Mouse (Mus musculus) right cerebral cortex, postnatal 25 days (tissue): ENCODE results near the gene Camk1d.
A peak's percentile ranks its signal among the peaks of the same experiment; 100 is the strongest.

Source experiments
- DNase-seq: peaks from one replicate; pipeline ENCODE4 v3.0.0; 2022

Gene Camk1d

GRCm38 (mm10) chr2:5714211-5715053, at the start of gene Camk1d:
Gene Camk1d, minus strand, starts transcription at chr2:5714515.
- DNase-seq = peak; percentile 89

GRCm38 (mm10) chr2:5762031-5762430, 47.7 kb upstream of the Camk1d start:
- no peak for DNase-seq

GRCm38 (mm10) chr2:5760479-5761008, 46.2 kb upstream of the Camk1d start:
- DNase-seq = no peak

- no peak for DNase-seq
These were observed 44.3 kb upstream of the Camk1d start for GRCm38 (mm10) chr2:5758569-5758968.

GRCm38 (mm10) chr2:5750872-5751271, 36.6 kb upstream of the Camk1d start:
- DNase-seq = no peak

GRCm38 (mm10) chr2:5749210-5749609, 34.9 kb upstream of the Camk1d start:
- DNase-seq = no peak

GRCm38 (mm10) chr2:5747545-5748043, 33.3 kb upstream of the Camk1d start:
- no peak for DNase-seq

- DNase-seq = no peak
These were observed 32.2 kb upstream of the Camk1d start for GRCm38 (mm10) chr2:5746529-5746928.

- no peak for DNase-seq
These were observed 29.6 kb upstream of the Camk1d start for GRCm38 (mm10) chr2:5743886-5744285.

- no peak for DNase-seq
These were observed 26.6 kb upstream of the Camk1d start for GRCm38 (mm10) chr2:5740913-5741312.

GRCm38 (mm10) chr2:5735881-5736280, 21.6 kb upstream of the Camk1d start:
- DNase-seq = no peak

- no peak for DNase-seq
These were observed 19.2 kb upstream of the Camk1d start for GRCm38 (mm10) chr2:5733300-5734085.

- no peak for DNase-seq
These were observed 17.7 kb upstream of the Camk1d start for GRCm38 (mm10) chr2:5732047-5732446.

GRCm38 (mm10) chr2:5730364-5730792, 16.1 kb upstream of the Camk1d start:
- DNase-seq = peak; percentile 26

- no peak for DNase-seq
These were observed 15.6 kb upstream of the Camk1d start for GRCm38 (mm10) chr2:5729931-5730330.

GRCm38 (mm10) chr2:5725028-5725701, 10.8 kb upstream of the Camk1d start:
- DNase-seq = no peak

GRCm38 (mm10) chr2:5717675-5718074, 3.4 kb upstream of the Camk1d start:
- no peak for DNase-seq

- DNase-seq = no peak
These were observed 1.2 kb upstream of the Camk1d start for GRCm38 (mm10) chr2:5715544-5715943.

- no peak for DNase-seq
These were observed 717 bp upstream of the Camk1d start for GRCm38 (mm10) chr2:5715054-5715410.

- DNase-seq = peak; percentile 65
These were observed 747 bp downstream of the Camk1d start for GRCm38 (mm10) chr2:5713325-5714210.

- no peak for DNase-seq
These were observed 2.1 kb downstream of the Camk1d start for GRCm38 (mm10) chr2:5712255-5712654.

GRCm38 (mm10) chr2:5709911-5710310, 4.4 kb downstream of the Camk1d start:
- no peak for DNase-seq
